Mouse (Mus musculus) gastrocnemius, adult 18-20 months (tissue): ENCODE data around the gene Treml2. TPM values are rescaled to one million over a fixed set of nuclear protein-coding genes. Genes with fewer than 3 reads are reported as not detected.
"Not testable (repeated sequence)": the region's sequence is repeated elsewhere in the genome, so short reads cannot be mapped to it uniquely, and the experiment has no call there.

ENCODE experiments used
- DNase-seq: peaks from one replicate; pipeline ENCODE4 v3.0.0; 2021; ENCODE audit warnings: low spot score
- total RNA-seq, 2 experiments: library from RNA; stranded (reverse); gene quantifications; 2 replicates each; pipeline ENCODE4 v1.2.3; 2021

The Treml2 gene
- total RNA-seq, 2 experiments from 2014 or later = 0.12 TPM; not detected in 1

DNA sequence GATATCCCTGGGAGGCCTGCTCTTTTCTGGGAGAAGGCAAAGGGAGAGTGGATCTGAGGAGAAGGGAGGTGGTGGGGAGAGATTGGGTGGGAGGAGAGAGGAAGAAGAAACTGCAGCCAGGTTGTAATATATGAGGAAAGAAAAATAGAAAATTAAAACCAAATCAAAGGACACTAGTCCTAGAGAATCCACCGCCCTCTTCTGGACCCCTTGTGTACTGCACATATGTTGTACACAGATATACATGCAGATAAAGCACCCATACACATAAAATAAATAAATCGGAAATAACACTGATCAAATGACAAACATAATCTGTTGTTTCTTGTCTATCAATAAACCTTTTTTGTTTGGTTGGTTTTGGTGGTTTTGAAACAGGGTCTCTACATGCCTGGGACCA is 12.0 kb upstream of the Treml2 start:
- no peak for DNase-seq

DNA sequence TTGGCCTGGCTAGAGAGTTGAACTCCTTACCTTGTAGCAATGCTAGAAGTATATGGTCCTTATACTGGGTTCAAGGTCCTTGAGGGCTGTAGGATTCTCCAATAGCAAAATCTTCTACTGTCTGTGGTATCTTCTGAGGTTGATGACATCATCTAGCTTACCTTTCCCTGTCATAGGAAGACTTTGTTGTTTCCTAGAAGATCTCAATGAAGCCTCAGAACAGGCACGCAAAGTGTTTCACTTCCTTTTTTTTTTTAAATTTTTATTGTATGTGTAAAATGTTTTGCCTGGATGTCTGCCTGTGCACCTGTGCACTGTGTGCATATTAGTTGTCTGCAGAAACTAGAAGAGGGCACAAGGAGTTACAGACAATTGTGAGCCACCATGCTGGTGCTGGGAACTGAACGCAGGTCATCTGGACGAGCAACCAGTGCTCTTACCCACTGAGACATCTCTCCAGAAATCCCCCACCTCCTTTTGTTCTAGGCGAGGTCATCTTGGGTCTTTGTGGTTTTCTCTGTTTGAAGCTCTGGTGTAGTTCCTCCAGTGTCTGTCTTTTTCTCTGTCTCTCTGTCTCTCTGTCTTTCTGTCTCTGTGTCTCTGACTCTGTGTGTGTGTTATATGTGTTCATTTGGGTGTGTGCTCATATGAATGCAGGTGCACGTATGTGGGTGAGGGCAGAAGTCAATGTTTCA is 5.7 kb upstream of the Treml2 start:
- DNase-seq = no peak

DNA sequence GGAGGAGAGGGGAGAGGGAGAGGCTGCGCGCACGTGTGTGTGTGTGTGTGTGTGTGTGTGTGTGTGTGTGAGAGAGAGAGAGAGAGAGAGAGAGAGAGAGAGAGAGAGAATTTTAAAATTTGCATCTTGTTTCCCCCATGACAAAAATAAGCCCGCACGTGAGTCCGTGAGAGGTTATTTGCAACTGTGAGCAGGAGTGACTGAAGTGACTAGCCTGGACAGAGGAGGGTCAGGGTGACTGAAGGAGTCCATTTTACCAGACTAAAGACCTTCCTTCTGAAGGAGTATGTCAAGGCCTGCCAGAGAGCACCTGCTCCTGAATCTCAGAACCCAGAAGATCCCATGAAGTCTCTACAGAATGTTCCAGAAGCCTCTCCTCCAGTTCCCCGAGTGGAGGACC is 458 bp downstream of the Treml2 start:
- DNase-seq = no peak

DNA sequence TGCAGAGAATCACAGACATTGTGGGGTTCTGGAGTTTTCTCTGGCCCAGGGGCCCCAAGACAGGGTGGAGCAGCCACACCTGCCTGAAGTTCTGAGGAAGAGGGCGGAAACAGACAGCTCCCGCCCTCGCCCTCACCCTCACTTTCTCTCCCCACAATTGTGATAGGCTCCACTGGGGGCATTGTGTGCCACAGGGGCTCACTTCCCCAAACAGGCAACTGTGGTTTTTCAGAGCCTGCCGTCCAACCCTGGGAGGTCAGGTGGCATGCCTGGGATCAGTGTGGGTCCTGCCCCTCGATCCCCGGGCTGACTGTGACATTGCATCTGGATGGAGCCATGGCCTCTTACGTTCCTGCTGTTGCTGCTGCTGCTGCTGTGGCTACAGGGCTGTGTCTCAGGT is 901 bp downstream of the Treml2 start:
- no peak for DNase-seq

DNA sequence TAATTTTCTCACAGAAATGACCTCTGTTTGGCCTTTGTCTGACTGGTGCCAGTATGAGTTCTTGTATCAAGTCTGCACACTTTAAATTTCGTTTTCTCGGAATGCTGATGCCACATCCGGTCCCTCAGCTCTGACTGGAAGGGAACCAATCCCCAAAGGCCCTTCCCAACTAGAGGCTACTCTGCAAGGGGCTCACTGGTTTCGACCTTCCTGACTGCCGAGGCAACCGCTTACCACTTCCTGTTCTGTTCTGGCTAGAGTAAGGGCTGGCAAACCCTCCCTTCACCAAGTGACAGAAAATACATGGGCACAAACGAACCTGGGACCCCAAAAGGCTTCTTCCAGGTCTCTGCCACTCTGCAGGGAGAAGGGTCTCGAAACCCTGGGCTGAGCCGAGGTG is 1.6 kb downstream of the Treml2 start:
- DNase-seq = no peak

DNA sequence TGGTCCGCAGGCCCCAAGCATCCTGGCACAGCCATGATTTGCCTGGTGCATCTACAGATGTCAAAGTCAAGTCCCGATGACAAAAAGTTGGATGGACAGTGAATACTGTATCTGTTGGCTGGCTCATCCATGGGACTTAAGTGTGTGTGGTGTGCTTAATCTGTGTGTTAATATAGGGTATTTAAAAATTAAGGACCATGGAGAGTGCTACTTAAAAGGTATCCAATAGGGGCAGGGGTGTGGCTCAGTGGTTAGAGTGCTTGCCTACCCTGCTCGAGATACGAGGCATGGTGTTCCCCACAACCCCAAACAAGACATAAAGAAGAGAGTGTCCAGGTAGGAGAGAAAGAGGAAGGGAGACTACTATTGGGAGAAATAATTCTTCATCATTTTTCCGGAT is 2.5 kb downstream of the Treml2 start:
- no peak for DNase-seq

DNA sequence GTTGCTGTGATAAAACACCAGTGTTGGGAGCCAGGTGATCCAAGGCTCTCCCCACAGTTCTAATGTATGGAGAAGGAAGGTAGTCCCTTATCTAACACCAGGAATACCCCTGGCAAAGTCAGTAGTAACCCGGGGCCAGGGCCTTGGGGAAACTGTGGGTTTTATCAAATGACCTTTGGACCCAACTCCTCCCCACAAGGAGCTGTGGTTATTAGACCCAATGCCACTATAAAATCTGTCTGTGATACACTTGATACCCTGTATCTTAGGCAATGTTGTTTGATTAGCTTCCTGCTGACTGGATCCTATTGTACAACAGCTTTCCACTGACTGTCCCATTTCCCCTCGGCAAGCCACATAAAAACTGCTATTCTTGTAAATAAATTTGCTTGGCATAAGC is 12.8 kb downstream of the Treml2 start:
- no peak for DNase-seq

DNA sequence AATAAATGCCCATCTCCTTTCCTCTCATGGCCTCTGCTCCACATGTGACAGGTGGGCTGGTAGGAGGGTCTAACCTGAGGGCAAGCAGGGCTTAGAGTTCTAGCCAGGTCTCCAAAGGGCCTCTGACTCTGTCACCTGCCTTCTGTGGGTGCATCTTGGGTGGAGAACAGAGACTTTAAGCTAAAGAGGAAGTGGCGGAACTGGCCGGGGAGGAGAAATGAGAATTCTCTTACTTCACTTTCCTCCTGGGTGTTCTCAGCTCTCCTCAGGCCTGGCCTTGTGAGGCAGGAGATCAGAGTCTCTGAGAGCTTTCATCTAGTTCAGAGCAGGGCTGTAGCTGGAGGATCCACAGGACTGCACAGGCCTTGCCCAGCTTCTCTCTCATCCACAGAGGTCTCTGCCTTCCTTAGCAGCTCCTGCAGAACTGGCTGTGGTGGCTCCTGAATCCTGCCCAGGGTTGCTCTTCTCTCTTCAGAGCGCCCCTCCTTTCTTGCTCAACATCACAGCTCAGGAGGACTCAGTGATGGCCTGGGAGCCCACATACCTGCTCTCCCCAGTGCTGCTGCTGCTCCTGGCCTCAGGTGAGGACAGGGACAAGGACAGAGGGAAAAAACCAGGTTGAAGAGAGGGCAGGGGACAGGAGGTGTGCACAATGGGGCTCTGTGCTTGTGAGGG is 16.7 kb downstream of the Treml2 start, which contains the start of gene B430306N03Rik:
B430306N03Rik (plus strand) TSS at position 237 of the 675 bp plus-strand sequence.
- DNase-seq = not testable (repeated sequence)

DNA sequence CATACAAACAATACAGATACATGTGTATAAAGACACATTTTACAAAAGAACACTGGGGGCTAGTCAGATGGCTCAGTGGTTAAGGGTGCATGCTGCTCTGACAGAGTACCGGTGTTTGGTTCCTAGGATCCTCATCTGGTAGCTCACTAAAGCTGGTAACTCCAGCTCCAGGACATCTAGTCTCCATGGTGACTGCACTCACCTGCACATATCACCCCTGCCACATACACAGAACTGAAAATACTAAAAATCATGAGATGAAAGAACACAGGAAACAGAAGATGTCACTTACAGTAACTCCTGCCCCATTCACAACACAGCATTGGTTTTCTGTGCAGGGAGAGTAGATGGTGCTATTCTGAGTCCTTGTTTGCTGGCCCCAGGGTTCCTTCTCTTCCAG is 19.4 kb downstream of the Treml2 start:
- DNase-seq = no peak

DNA sequence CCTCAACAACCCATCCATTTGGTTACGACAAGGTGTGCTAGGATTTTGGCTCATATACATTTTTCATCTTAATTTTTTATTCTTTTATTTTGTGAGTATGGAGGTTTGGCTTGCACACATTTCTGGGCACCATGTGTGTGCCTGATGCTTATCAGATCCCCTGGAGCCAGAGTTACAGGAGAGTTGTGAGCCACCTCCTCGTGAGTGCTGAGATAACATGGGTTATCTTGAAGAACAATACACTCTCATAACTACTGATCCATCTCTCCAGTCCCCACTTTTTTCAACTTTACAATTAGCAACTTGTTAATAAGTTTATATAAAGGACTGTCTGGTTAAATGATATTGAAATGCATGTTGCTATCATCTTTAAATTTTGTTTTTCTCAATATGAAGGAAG is 22.0 kb downstream of the Treml2 start:
- DNase-seq = no peak

DNA sequence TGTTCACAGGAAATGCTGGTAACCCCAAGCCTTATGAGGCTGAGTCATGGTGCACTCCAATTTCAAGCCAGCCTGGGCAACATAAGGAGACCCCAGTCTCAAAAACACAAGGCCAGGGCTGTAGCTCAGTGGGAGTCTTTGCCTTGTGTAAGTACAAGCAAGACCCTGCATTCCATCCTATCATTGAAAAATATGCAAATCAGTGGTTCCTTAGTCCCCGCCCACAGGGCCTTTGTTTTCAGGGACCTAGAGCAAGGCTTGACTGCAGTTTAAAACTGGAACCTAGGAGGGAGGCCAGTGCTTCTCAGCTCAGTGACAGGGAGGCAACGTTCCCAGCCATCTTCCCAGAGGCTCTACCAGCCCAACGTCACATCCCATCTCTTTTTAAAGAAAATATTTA is 23.9 kb downstream of the Treml2 start:
- no peak for DNase-seq

DNA sequence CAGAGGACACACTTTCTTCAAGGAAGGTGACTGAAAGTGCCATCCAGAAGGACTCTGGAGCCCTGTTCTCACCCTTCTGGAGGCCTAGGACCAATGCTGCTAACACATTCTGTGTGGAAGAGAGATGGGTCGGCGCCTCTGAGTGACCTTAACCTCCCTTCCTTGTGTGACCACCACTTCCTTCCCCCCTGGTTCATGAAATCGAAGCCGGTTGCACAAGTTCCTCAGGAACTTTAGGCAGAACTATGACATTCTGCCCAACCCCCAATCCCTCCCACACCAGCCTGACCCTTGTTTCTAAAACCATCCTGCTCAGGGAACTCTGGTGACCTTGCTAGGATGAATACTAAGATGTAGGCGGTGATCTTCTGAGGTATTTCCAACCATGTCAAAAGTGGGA is 25.0 kb downstream of the Treml2 start:
- DNase-seq = no peak

DNA sequence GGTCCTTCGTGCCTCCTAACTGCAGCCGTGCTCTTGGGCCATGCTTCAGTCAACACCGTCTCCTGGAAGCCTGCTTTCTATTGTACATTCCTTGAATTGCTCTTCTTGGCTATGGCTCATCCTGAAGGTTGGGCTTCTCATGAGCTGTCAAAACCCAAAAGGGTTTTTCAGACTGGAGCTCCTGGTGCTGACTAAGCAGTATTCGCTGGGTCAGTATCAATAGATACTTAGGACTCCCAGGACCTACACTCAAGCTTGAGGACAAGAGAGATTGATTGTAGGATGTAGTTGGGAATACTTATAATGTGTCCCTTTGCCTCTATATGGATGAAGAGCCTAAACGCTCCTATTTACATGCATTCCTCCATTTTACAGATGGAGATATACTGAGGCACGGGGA is 25.8 kb downstream of the Treml2 start:
- no peak for DNase-seq

DNA sequence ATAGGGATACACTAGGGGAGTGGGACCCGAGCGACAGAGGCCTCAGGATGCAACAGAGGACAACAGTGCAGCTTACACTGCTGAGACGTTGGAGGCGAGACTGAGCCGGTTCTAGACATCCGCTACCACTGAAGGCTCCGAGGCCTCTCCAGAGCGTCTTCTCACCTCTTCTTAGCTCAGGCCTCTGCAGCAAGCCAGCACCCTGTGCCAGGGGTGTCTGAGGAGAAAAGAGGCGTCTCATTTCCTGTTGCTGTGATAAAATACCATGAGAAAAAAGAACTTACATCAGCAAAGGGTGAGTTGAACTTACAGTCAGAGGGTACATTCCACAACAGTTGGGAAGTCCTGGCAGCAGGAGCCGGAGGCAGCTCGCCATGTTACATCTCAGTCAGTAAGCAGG is 26.3 kb downstream of the Treml2 start:
- DNase-seq = no peak

DNA sequence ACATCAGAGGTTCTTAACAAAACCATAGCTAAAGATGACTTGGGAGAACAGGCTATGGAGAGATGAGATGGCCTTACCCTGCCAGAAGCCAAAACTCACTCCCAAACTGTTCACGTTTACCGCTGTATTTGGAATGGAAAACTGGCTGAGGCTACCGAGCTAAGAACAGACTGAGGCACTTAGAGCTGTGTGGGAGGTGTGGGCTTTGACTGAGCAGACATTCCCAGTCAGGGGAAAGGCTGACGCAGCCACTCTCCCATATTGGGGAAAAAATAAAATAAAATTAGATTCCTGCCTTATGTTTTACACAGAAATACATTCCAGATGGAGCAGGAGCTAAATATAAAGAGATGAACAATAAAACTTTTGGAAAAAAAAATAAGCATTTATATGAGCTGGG is 27.4 kb downstream of the Treml2 start:
- DNase-seq = no peak

DNA sequence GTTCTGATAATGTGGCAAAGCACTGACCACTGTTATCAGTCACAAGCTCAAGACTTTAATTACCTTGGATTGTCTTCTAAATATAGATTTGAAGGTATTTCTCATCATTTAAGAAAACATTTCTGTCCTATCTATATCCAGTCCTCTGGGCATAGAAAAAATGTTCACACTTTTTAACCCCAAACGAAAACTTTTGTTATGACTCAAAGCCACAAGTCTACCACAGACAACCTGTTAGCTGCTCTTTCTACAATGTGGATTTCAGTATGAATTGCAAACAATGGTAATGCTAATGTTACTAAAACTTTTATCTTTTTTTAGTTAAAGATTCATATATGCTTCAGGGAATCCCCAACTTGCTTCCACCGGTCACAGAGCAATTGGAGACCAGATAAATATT is 33.2 kb downstream of the Treml2 start:
- no peak for DNase-seq

DNA sequence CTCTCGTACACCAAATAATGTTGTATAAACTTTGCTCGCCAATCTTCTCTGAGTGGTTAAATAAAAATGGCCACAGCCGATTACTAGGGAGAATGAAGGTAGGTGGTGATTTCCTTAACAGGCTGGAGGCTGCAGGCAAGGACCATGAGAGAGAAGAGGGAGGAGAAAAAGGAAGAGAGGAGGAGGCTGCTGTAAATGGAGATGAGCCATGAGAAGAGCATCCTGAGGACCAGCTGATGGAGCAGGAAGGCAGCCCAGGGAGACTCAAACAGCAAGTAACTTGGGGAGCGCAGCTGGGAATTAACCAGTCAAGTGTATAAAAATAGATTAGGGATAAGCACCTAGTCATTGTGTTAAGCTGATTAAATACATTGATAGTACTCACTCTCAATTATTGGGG is 34.9 kb downstream of the Treml2 start:
- DNase-seq = no peak

DNA sequence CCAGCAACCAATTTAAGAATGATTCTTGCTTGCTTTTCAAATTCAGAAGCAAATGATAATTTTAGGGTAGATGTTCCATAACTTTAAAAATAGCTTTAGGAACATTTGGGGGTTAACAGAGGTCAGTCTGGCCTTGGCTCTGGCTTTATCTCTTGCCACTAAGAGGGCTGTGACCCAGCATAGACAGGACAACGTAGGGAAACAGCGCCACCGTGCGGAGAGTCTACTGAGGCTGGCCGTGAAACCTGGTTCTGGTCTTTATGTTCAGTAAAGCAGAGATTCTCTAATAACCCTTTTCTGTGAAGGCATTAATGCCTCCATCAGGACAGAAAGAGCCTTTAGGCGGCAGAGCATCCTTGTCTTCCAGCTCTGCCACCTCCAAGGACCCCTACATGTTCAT is 37.6 kb downstream of the Treml2 start:
- peak; percentile 65 for DNase-seq

DNA sequence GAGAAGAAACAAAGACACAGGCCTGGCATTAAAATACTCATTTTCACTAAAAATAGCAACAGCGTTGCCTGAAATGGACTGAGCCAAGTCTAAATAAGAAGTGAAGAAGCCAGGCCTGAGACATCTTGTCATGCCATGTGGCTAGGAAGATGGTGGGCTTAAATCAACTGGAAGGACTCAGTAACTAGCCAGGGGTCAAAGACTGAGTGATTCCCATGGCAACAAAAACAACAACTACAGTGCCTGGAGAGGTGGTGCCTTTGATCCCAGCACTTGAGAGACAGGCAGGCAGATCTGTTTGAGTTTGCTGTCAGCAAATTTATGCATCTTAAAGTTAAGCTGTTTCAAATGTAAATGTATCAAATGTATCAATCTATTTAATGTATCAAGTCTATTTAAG is 41.0 kb downstream of the Treml2 start:
- DNase-seq = no peak

DNA sequence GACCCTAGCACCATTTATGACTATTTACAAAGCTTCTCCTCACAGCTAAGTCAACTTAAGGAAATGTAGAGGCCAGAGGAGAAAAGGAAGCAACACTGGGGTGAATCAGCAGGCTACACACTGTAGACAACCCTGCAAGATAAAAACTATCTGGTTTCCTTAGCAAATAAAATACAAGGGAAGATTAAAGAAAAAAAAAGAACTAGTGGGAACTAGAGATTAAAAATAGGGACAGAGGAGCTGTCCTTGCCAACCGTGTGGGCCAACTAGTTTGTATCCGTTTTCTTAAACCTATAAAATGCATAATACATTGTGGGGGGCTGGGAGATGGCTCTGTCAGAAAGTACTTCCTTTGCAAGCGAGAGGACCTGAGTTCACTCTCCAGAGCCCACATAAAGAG is 42.6 kb downstream of the Treml2 start:
- no peak for DNase-seq

DNA sequence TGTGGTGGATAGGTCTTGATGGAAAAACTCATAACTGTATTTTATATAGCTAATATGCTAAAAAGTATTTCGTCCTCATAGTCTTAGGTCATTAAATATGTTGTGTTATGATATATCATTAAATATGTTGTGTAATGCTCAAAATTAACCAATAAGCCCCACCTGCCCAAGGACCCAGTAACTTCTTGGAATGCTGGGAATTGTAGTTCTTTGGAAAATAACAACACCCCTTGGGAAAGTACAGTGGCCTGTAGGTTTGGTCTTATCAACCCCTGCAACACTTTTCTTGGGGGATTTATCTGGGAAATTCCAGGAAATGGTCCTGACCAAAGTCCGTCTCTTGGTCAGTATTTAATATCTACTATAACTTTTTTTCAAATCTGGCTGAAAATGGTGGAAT is 43.8 kb downstream of the Treml2 start:
- DNase-seq = no peak

DNA sequence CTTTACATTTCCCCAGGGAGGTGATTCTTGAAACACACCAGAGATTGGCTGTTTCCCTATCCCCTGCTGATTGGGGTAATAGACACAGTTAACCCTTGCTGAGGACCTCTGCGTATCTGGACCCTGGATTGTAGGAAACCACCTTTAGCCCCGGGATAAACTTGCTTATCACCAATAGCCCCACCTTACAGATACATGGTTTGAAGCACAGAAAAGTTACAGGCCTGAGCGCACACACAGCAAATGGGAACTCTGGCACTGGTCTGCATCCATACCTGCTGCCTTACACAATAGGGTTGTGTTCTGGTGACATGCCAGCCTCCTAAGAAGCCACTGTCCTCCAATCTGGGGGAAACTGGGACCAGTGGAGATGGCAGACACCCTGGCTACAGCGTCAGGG is 46.5 kb downstream of the Treml2 start:
- DNase-seq = no peak

DNA sequence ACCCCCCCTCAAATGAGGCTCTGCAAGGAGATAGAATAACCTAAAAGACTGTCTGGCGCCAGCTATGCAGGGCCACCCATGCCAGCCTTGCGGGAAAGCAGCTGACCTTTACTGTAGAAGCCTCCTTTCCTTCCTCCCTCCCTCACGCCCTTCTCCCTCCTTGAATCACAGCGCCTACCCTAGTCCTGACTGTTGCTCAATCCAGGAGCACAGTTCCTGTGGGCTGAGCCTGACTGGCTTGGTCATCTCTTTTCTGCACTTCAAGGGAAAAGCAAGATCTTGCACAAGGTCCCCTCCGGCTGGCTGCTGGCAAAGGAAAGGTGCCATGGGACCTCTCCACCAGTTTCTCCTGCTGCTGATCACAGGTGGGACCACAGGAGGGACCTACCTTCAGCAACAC is 46.9 kb downstream of the Treml2 start, which contains the start of gene Trem2:
Trem2 (plus strand) TSS at position 171 of the 400 bp plus-strand sequence.
- DNase-seq = no peak
